Mouse (Mus musculus) left cerebral cortex, postnatal 14 days (tissue): ENCODE measurements around the gene Urgcp. TPM values are rescaled to one million over a fixed set of nuclear protein-coding genes. Genes with fewer than 3 reads are reported as not detected.

Experiments
- total RNA-seq, 2 experiments: library from RNA; stranded (reverse); gene quantifications; 2 replicates each; pipeline ENCODE4 v1.2.3; 2021

Gene Urgcp
- total RNA-seq, 2 experiments from 2014 or later = 55.9 to 60.8 TPM

Other genes with a start within 250 kb of the Urgcp start
- gene Xbp1, start 241.7 kb downstream of the Urgcp start, total RNA-seq = 10 to 100 TPM; 79.2 to 97.0 TPM
- 10 to 100 TPM; 10.8 to 11.7 TPM for gene Ccdc117, start 220.2 kb downstream of the Urgcp start, total RNA-seq
- not detected for gene Ankrd36, start 192.7 kb downstream of the Urgcp start, total RNA-seq
- gene Mrps24, start 46.7 kb downstream of the Urgcp start, total RNA-seq = 10 to 100 TPM; 88.4 to 89.7 TPM
- 10 to 100 TPM; 78.4 to 79.8 TPM for gene Dbnl, start 26.1 kb upstream of the Urgcp start, total RNA-seq
- gene Pgam2, start 41.4 kb upstream of the Urgcp start, total RNA-seq = 10 to 100 TPM; 11.6 to 13.9 TPM
- gene Polm, start 75.6 kb upstream of the Urgcp start, total RNA-seq = 1 to 10 TPM; 7.0 to 7.7 TPM
- 10 to 100 TPM; 15.2 to 18.6 TPM for gene Aebp1, start 99.6 kb upstream of the Urgcp start, total RNA-seq
- gene Pold2, start 115.9 kb upstream of the Urgcp start, total RNA-seq = 10 to 100 TPM; 19.4 to 21.2 TPM
- not detected for gene Myl7, start 136.4 kb upstream of the Urgcp start, total RNA-seq
- gene Gck, start 187.7 kb upstream of the Urgcp start, total RNA-seq = 1 to 10 TPM; 1.6 to 2.1 TPM
- 100 to 1,000 TPM in 1 of 2 experiments, 10 to 100 TPM in 1; 99.6 to 108 TPM for gene Ykt6, start 193.3 kb upstream of the Urgcp start, total RNA-seq